Mouse (Mus musculus) heart, postnatal 36 days (tissue): ENCODE results near the gene Alox12. TPM values are rescaled to one million over a fixed set of nuclear protein-coding genes. Genes with fewer than 3 reads are reported as not detected.

Experiments
- DNase-seq, 2 experiments: peaks; one replicate each; pipeline ENCODE4 v3.0.0; 2021 to 2022
- intact Hi-C: fragments of 180-260 bp; cut with DNase I; formaldehyde crosslinking; loops from one replicate; pipeline ENCODE4 v1.15.1; 2025
- microRNA-seq, 2 experiments: library from miRNA; unstranded; fragments of <30 nt; microRNA quantifications; one replicate each; pipeline ENCODE4 v1.2.0; 2021; ENCODE audit warnings: borderline number of aligned reads in 2 of 2
- total RNA-seq, 2 experiments: library from RNA; stranded (reverse); gene quantifications; 2 replicates each; pipeline ENCODE4 v1.2.3; 2021

Gene Alox12
- total RNA-seq, 2 experiments from 2014 or later = 2.5 to 3.7 TPM

- intact Hi-C loops = no loop called here
- DNase-seq = no peak
Measured at GRCm38 (mm10) chr11:70208778-70209388, 46.3 kb downstream of the Alox12 start.

GRCm38 (mm10) chr11:70207283-70207682 lies 47.9 kb downstream of the Alox12 start:
- DNase-seq = no peak
- intact Hi-C loops = no loop called here

- no peak for DNase-seq
- intact Hi-C loops = no loop called here
Measured at GRCm38 (mm10) chr11:70206801-70207200, 48.4 kb downstream of the Alox12 start.

GRCm38 (mm10) chr11:70201691-70202090 lies 53.5 kb downstream of the Alox12 start:
- DNase-seq = peak; percentile 78 to 88
- intact Hi-C loops = loop anchor here (1.0 kb wide), 2 partner anchors 126 to 146 kb away; no protein-coding TSS in a partner anchor

- intact Hi-C loops = no loop called here
Measured at GRCm38 (mm10) chr11:70200036-70200608, 55.0 kb downstream of the Alox12 start.

GRCm38 (mm10) chr11:70199107-70199506 lies 56.0 kb downstream of the Alox12 start:
- intact Hi-C loops = no loop called here
- no peak for DNase-seq

More at GRCm38 (mm10) chr11:70200036-70200608, 55.0 kb downstream of the Alox12 start:
- no peak for DNase-seq

GRCm38 (mm10) chr11:70198332-70198731 lies 56.8 kb downstream of the Alox12 start:
- no peak for DNase-seq
- intact Hi-C loops = no loop called here

GRCm38 (mm10) chr11:70193354-70194285 lies 61.5 kb downstream of the Alox12 start:
- intact Hi-C loops = no loop called here
- DNase-seq = no peak

- no peak for DNase-seq
- intact Hi-C loops = no loop called here
Measured at GRCm38 (mm10) chr11:70192157-70192556, 63.0 kb downstream of the Alox12 start.

Small RNA genes within 50 kb of the gene (microRNA-seq; reads per million reads assigned to microRNA genes)
- gene Mir195a = 1,485 to 1,644 reads per million in 2 experiments
- gene Mir497 = 0 reads per million in 2 experiments
- 0 reads per million in 2 experiments for gene Mir497b

Other genes starting within 250 kb of the Alox12 start
- 1,000 to 10,000 TPM; 1,292 to 1,425 TPM for gene Acadvl, start 239.9 kb downstream of the Alox12 start, total RNA-seq
- 1 to 10 TPM; 6.3 to 7.4 TPM for gene Dlg4, start 238.4 kb downstream of the Alox12 start, total RNA-seq
- gene Asgr1, start 201.3 kb downstream of the Alox12 start, total RNA-seq = not detected
- not detected for gene Asgr2, start 162.7 kb downstream of the Alox12 start, total RNA-seq
- 1 to 10 TPM; 4.2 to 5.8 TPM for gene Mgl2, start 125.0 kb downstream of the Alox12 start, total RNA-seq
- gene Clec10a, start 99.2 kb downstream of the Alox12 start, total RNA-seq = 1 to 10 TPM; 2.7 to 3.3 TPM
- gene Slc16a11, start 42.6 kb downstream of the Alox12 start, total RNA-seq = under 1 TPM; 0.28 to 0.30 TPM
- gene Slc16a13, start 34.3 kb downstream of the Alox12 start, total RNA-seq = 1 to 10 TPM; 3.3 to 3.9 TPM
- gene Bcl6b, start 25.6 kb downstream of the Alox12 start, total RNA-seq = 10 to 100 TPM; 19.7 to 20.0 TPM
- 10 to 100 TPM; 32.7 to 38.0 TPM for gene 0610010K14Rik, start 17.4 kb downstream of the Alox12 start, total RNA-seq
- gene Gm21988, start 15.5 kb downstream of the Alox12 start, total RNA-seq = 1 to 10 TPM; 2.1 to 3.3 TPM
- gene Rnasek, start 15.5 kb downstream of the Alox12 start, total RNA-seq = 100 to 1,000 TPM; 106 to 113 TPM
- gene Alox12e, start 67.3 kb upstream of the Alox12 start, total RNA-seq = not detected
- gene Alox15, start 96.7 kb upstream of the Alox12 start, total RNA-seq = 10 to 100 TPM in 1 of 2 experiments, 1 to 10 TPM in 1; 5.4 to 10.2 TPM
- gene Pelp1, start 154.7 kb upstream of the Alox12 start, total RNA-seq = 10 to 100 TPM; 19.4 to 22.1 TPM
- gene Arrb2, start 177.3 kb upstream of the Alox12 start, total RNA-seq = 10 to 100 TPM; 14.8 to 15.4 TPM
- 1 to 10 TPM; 8.9 to 9.7 TPM for gene Med11, start 196.6 kb upstream of the Alox12 start, total RNA-seq
- gene Zmynd15, start 204.1 kb upstream of the Alox12 start, total RNA-seq = 1 to 10 TPM; 1.8 to 2.2 TPM
- gene Cxcl16, start 204.6 kb upstream of the Alox12 start, total RNA-seq = 10 to 100 TPM in 1 of 2 experiments, 1 to 10 TPM in 1; 9.6 to 10.9 TPM
- gene Tm4sf5, start 249.9 kb upstream of the Alox12 start, total RNA-seq = 1 to 10 TPM in 1 of 2 experiments, under 1 TPM in 1; 0.70 to 1.3 TPM